Mouse (Mus musculus) layer of hippocampus, adult 9-11 months (tissue): ENCODE data around the gene Scnn1b.

Experiments
- DNase-seq: peaks from one replicate; pipeline ENCODE4 v3.0.0; 2022

Gene Scnn1b

DNA sequence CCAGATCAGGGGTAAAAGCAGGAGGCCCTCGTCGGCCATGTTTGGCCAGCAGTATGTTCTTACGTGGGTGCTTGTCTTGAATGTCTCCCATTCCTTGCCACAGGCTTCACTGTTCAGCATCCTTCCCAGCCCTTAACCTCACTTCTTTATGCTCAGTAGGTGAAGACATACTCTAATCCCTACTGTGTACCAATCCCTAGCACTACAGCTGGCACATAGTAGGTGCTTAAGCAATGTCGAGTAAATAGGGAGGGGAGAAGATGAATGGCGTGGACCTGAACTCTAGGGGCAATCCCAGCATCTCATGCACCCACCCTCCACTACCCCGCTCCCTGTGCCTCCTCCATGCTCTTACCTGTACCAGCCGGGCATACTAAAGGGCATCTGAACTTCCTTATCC is 59.5 kb downstream of the Scnn1b start:
- no peak for DNase-seq

- no peak for DNase-seq
Observed at GRCm38 (mm10) chr7:121927882-121928281, 63.0 kb downstream of the Scnn1b start.

GRCm38 (mm10) chr7:121931246-121931645 is 66.4 kb downstream of the Scnn1b start:
- DNase-seq = no peak

GRCm38 (mm10) chr7:121933675-121934074 is 68.8 kb downstream of the Scnn1b start:
- DNase-seq = no peak

DNA sequence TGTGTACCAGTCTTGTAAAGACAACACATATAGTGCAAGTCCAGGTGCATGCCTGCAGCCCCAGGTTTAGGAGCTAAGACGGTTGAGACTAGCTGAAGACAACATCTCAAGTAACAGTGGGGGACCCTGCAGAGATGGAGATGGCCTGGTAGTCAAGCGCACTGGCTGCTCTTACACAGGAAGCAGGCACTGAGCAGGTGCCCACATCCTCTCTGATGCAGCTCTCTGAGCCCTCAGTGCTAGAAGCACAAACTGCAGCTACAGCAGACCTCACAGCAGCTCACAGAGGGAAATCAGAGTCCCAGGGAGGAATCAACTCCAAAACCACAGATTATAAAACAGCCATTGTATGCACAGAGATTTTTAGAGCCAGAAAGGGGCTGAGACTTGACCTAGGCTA is 69.5 kb downstream of the Scnn1b start:
- DNase-seq = no peak

DNA sequence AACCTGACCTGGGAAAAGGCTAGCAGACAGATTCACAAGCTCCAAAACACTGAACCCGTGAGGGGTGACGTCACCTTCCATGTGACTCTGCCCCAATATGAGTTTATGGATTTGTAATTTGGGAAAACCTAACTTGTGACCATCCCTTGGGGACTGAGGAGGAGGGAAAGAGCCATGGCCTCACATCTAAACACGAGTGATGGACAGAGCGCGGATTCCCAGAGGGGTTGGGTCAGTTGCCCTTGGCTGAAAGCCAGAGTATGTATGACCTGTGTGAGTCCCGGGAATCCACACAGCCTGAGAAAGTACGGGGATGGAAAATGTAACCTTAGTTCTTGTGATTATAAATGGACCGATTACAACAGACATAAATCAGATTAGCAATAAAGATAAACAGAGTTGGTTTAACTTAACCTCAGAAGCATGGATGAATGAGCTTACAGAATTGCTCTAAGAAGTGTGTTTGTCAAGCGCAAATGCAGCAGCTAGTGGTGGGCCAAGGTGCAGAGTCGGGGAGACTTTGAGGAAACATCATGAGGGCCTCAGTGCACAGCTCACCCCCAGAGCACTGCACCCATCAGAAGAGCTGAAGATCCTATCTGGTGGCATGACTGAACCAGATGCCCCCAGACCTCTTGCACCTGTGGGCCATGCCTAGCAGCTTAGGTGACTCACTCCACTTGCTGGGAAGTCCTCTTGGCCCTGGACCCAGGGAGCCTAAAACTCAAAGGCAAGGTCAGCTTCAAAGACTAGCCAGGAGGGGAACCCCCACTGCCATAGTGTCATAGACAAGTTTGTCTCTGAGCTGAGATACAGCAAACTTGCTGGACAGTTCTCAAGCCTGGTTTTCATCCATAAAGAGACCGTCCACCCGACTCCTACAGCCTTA is 71.3 kb downstream of the Scnn1b start:
- DNase-seq = no peak

DNA sequence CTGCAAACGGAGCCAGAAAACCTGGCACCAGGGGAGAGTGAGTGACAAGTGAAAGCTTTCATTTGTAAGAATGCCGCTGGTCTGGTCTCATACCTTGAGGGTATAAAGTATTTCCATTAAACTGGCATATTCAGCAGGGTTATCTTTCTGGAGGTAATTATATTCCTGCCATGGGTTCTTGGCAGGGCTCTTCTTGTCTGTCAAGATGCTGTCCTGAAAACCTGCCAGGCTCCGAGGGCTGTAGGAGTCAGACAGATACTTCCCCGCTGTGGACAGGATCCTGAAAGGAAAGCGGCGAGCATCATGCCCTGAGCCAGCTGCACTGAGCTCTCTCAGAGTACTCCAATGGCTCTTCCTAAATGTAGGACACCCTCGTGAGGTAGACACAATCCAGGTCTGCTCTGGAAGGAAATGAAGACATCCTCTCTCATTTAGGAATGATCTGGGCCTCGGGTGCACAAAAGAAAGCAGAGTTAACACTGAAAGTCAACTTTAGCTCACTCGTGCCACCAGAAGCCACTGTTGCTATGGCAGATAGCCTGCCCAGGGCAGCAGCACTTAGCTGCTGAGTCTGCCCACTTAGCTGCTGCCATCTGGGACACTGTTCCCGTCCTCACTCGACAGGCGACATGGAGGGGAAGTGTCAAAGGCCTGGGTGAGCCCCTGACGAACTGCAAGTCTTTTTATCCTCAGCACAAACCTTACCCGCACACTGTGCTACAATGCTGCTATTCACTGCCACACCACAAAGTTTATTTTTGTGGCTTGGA is 72.2 kb downstream of the Scnn1b start:
- DNase-seq = no peak

DNA sequence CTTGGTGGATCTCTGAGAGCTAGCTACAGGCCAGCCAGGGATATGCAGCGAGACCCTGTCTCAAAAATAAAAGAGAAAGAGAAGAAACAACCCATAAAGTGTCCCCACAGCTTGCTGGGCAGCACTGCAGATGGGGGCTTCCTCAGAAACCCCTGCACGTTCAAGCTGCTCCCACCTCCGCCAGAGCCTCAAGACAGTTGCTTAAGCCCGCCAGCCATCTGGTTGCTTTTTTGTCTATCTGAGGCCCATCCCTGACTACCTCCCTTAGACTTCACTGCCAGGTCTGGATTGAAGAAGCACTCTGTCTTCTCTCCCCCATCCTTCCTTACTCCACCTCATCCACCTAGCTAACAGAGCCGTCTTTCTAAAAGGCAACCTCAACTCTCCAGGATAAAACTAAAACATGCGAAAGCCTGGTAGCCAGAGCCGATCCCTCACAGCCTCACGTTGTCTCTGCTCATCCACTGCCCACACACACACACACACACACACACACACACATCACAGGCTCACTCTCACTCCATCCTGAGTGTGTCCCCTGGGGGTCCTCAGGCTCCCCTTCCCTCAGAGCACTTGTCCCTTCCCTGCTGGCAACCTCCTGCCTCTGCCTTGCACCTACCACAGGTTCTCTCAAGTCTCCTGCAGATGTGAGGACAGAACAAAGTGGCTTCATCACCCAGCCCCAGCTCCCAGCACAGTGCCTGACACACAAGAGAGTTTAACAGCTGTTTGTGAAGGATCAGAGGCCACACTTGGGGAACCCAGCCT is 73.5 kb downstream of the Scnn1b start:
- no peak for DNase-seq

GRCm38 (mm10) chr7:121939244-121939643 is 74.4 kb downstream of the Scnn1b start:
- DNase-seq = no peak

- peak; percentile 90 for DNase-seq
Observed at GRCm38 (mm10) chr7:121939729-121940128, 74.9 kb downstream of the Scnn1b start.

DNA sequence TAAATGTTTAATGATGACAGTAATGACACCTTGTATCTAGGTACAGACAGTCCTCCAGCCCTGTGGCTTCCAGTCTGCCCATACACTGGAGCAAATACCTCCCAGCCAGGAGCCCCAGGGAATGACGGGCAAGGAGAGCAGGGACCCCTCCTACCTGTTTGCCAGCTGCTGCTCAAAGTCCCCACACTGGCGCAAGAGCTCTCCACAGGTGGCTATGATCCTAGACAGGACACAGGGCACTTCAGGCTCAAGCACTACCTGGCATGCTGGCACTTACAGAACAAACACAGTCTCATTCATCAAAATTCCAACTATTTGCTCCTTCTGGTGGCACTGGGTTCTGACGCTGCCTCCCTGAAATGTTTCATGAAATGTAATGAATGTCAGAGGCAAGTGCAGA is 76.2 kb downstream of the Scnn1b start:
- DNase-seq = no peak

DNA sequence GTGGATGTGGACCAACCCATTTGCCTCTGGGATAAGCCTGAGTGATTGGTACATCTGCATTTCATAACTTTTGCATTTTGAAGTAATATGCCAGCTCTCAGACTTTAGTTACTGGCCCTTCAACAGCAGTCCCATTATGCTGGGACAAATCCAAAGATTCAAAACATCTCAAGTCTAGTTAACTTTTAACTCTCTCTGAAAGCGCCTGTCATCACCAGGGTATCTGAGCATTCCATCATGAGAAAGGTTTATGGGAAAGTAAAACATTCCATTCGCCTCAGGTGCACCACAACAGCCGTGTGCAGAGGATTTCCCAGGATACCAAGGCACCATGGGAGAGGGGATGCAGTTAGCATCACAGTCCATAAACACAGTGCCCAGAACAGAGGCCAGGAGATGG is 76.8 kb downstream of the Scnn1b start:
- DNase-seq = no peak

DNA sequence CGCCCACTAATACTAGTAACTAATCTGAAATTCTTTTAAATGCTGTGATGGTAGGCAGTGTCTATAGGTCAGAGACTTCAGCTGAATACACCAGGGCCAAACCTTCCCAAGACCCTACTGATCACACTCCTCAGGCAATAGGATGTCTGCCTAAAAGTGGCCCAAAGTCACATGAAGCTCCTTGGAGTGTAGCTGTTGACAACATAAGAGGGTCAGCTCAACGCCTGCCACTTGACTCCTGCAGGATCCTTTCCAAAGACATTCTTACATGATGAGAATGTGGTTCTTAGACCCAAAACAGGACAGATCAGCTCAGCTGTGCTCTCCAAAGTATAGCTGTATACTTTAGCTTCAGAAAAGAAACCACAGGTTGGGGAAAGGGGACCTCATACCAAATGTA is 77.5 kb downstream of the Scnn1b start:
- no peak for DNase-seq

DNA sequence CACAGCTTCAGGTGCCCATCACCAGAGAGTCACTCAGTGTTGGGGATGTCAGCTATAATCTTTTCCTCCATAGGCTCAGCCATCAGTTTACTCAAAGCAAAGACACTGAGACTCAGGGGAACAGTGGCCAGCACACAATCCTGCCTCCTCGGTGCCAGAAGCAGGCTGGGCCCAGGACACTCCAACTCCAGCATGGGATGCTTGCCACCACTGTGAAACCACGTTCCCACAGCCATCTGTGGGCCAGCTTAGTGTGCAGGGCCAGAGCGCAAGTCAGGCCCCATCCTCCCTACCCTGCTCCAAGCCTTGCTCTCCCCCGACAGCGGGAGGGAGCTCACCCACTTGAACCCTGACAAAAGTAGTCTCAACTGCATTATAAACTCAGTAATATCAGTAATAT is 81.4 kb downstream of the Scnn1b start:
- DNase-seq = no peak

DNA sequence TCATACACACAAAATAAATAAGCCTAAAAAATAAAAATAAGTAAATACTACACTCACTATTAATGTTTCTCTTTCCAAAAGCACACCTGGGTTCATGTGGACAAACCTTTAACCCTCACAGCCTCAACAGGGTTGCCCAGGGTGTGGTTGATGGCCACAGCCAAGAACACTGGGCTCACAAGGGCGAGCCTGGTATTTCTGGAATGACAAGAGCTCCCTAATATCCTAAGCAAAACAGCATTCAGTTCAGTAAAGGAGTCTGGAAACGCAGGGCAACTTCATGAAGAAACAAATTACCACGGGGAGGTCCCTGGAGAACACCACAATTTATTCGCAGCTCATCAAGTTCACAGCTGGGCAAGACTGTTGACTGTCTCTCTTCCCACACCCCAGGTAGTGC is 82.7 kb downstream of the Scnn1b start:
- no peak for DNase-seq

- DNase-seq = no peak
Observed at GRCm38 (mm10) chr7:121954891-121955669, 90.2 kb downstream of the Scnn1b start.

DNA sequence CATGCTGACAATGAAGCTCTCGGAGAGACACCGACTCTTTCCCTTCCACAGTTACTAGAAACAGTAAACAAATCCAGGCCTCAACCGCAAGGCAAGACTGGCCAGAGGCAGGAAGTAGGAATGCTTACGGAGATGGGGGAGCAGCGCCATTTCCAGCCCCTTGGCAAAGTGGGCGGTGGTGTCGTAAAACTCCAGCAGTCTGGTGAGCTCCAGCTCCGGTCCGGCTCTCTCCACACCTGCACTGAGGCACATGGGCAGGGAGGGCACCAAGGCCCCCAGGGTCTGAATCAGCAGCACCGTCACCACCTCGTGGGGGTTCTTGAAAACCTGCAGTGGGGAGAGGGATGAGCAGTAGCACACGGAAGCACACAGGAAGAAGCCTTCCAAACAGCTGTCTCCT is 91.0 kb downstream of the Scnn1b start:
- no peak for DNase-seq

DNA sequence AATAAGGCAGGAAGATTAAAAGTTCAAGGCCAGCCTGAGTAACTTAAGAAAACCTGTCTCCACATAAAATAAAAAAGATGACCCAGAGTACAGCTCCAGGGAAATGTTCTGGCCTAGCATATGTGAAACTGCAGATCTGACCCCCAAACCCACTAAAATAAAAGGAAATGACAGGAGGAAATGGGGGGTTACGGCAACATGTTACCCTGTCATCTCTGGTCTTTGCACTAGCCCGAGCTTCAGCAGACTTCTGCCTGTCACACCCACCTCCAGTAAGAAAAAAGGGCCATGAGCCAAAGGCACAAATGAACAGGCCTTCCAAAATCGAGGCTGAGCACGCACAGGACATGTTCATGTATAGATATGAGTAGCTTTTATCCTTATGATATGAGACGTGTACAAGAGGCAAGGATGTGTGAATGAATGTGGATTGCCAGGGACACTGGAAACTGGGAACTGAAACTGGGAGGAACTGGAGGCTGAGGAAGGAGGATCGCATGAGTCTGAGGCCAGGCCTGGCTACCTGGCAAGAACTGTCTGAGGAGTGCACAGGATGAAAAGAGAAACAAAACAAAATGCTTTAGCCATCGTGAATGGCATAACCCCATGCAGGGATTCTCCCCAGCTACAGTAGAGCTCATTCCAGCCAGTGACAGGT is 97.2 kb downstream of the Scnn1b start:
- DNase-seq = no peak

- DNase-seq = no peak
Observed at GRCm38 (mm10) chr7:121962571-121962959, 97.7 kb downstream of the Scnn1b start.

GRCm38 (mm10) chr7:121963883-121964398 is 99.1 kb downstream of the Scnn1b start:
- peak; percentile 44 for DNase-seq

- DNase-seq = no peak
Observed at GRCm38 (mm10) chr7:121966169-121966568, 101.3 kb downstream of the Scnn1b start.
